Mouse (Mus musculus) T-helper 17 cell (primary cell): ENCODE measurements around the gene Klhl32.

ENCODE experiments used
- in situ Hi-C, 2 experiments: fragments of 300-600 bp; cut with MboI, MseI; formaldehyde crosslinking; loops; 1 replicate in 1 of 2; 2 replicates in 1 of 2; pipeline ENCODE4 v1.15.1; 2025; ENCODE audit warnings: high pct_unique_total_duplicates in 2 of 2

Klhl32 gene

GRCm38 (mm10) chr4:24850401-24851325 lies at the start of gene Klhl32:
Gene Klhl32 (minus strand): TSS chr4:24851124.
- in situ Hi-C loops, result no loop called here

GRCm38 (mm10) chr4:24899146-24899545 lies 48.2 kb upstream of the Klhl32 start:
- in situ Hi-C loops, result loop anchor here (5.0 to 25.0 kb wide), 3 partner anchors 177 to 414 kb away; no protein-coding TSS in a partner anchor

GRCm38 (mm10) chr4:24898636-24899035 lies 47.7 kb upstream of the Klhl32 start:
- in situ Hi-C loops, result loop anchor here (5.0 to 25.0 kb wide), 3 partner anchors 176 to 414 kb away; no protein-coding TSS in a partner anchor

- in situ Hi-C loops, result loop anchor here (5.0 to 25.0 kb wide), 3 partner anchors 176 to 413 kb away; no protein-coding TSS in a partner anchor
Observed at GRCm38 (mm10) chr4:24897851-24898515, 47.1 kb upstream of the Klhl32 start, which contains the start of gene Ndufaf4. Gene Ndufaf4 (plus strand): TSS chr4:24898083.

GRCm38 (mm10) chr4:24897351-24897750 lies 46.4 kb upstream of the Klhl32 start:
- in situ Hi-C loops, result loop anchor here (5.0 to 25.0 kb wide), 3 partner anchors 175 to 413 kb away; no protein-coding TSS in a partner anchor

GRCm38 (mm10) chr4:24896829-24897228 lies 45.9 kb upstream of the Klhl32 start:
- in situ Hi-C loops, result loop anchor here (5.0 to 25.0 kb wide), 3 partner anchors 175 to 412 kb away; no protein-coding TSS in a partner anchor

GRCm38 (mm10) chr4:24894625-24895024 lies 43.7 kb upstream of the Klhl32 start:
- in situ Hi-C loops, result loop anchor here (5.0 to 25.0 kb wide), 4 partner anchors 172 to 410 kb away; no protein-coding TSS in a partner anchor

- in situ Hi-C loops, result loop anchor here in 1 of 2 experiments (5.0 to 25.0 kb wide), 3 partner anchors 180 to 407 kb away; no protein-coding TSS in a partner anchor
Observed at GRCm38 (mm10) chr4:24892293-24892692, 41.4 kb upstream of the Klhl32 start.

GRCm38 (mm10) chr4:24889386-24889785 lies 38.5 kb upstream of the Klhl32 start:
- in situ Hi-C loops, result loop anchor here in 1 of 2 experiments (25.0 kb wide), 1 partner anchor 277 kb away; no protein-coding TSS in a partner anchor

- in situ Hi-C loops, result no loop called here
Observed at GRCm38 (mm10) chr4:24869230-24869629, 18.3 kb upstream of the Klhl32 start.

GRCm38 (mm10) chr4:24865691-24866090 lies 14.8 kb upstream of the Klhl32 start:
- in situ Hi-C loops, result no loop called here

GRCm38 (mm10) chr4:24847406-24847805 lies 3.5 kb downstream of the Klhl32 start:
- in situ Hi-C loops, result loop anchor here in 1 of 2 experiments (10.0 kb wide), 1 partner anchor 1477 kb away; no protein-coding TSS in a partner anchor

GRCm38 (mm10) chr4:24845546-24845945 lies 5.4 kb downstream of the Klhl32 start:
- in situ Hi-C loops, result loop anchor here in 1 of 2 experiments (10.0 kb wide), 1 partner anchor 1479 kb away; no protein-coding TSS in a partner anchor

- in situ Hi-C loops, result no loop called here
Observed at GRCm38 (mm10) chr4:24838567-24838966, 12.4 kb downstream of the Klhl32 start.

GRCm38 (mm10) chr4:24835555-24835954 lies 15.4 kb downstream of the Klhl32 start:
- in situ Hi-C loops, result no loop called here

- in situ Hi-C loops, result no loop called here
Observed at GRCm38 (mm10) chr4:24808316-24808715, 42.6 kb downstream of the Klhl32 start.

GRCm38 (mm10) chr4:24801881-24802280 lies 49.0 kb downstream of the Klhl32 start:
- in situ Hi-C loops, result no loop called here

GRCm38 (mm10) chr4:24801343-24801742 lies 49.6 kb downstream of the Klhl32 start:
- in situ Hi-C loops, result no loop called here

- in situ Hi-C loops, result no loop called here
Observed at GRCm38 (mm10) chr4:24800345-24800936, 50.5 kb downstream of the Klhl32 start.

- in situ Hi-C loops, result no loop called here
Observed at GRCm38 (mm10) chr4:24799037-24799436, 51.9 kb downstream of the Klhl32 start.

GRCm38 (mm10) chr4:24797868-24798267 lies 53.1 kb downstream of the Klhl32 start:
- in situ Hi-C loops, result no loop called here
